Mouse (Mus musculus): Measurements from ENCODE around the gene Tmbim1. TPM values are rescaled to one million over a fixed set of nuclear protein-coding genes. Genes with fewer than 3 reads are reported as not detected.

The Tmbim1 gene
- polyA plus RNA-seq, 1 experiment, result 689 TPM

GRCm38 (mm10) chr1:74337241-74337771, 31.9 kb upstream of the Tmbim1 start:
- 87% methylated on average over 3 of the region's 3 CpGs for WGBS
- Histone ChIP-seq H3K27ac (ENCODE audit: insufficient read depth, low read depth, low read length) (no peak overlapping the region), H3K4me1 (ENCODE audit: control insufficient read depth, insufficient read depth, insufficient read length, low read length) (peaks cover 8% of the 10 kb centered on the region; the same call in 1 of the 2 replicates), H3K36me3 (ENCODE audit: control insufficient read depth, insufficient read depth, low read length) (no peaks in the 10 kb centered on the region), H3K4me3 (ENCODE audit: low read depth, low read length) (no peak overlapping the region), H3K27me3 (ENCODE audit: control insufficient read depth, insufficient read depth, low read length) (no peaks in the 10 kb centered on the region)
- no peak for TF ChIP-seq CTCF (IDR thresholded peaks at IDR 0.05; ENCODE audit: extremely low read depth, insufficient read length, insufficient replicate concordance, low read depth, low read length)

GRCm38 (mm10) chr1:74335436-74336170, 30.2 kb upstream of the Tmbim1 start:
- Histone ChIP-seq H3K4me1 (ENCODE audit: control insufficient read depth, insufficient read depth, insufficient read length, low read length) (peaks cover 24% of the 10 kb centered on the region; the same call in 1 of the 2 replicates), H3K27me3 (ENCODE audit: control insufficient read depth, insufficient read depth, low read length) (no peaks in the 10 kb centered on the region), H3K36me3 (ENCODE audit: control insufficient read depth, insufficient read depth, low read length) (no peaks in the 10 kb centered on the region), H3K4me3 (ENCODE audit: low read depth, low read length) (no peak overlapping the region), H3K27ac (ENCODE audit: insufficient read depth, low read depth, low read length) (no peak overlapping the region)
- 80% methylated on average over 6 of the region's 6 CpGs for WGBS
- TF ChIP-seq POLR2A (IDR thresholded peaks at IDR 0.05; ENCODE audit: low read depth, low read length) (no peak), CTCF (IDR thresholded peaks at IDR 0.05; ENCODE audit: extremely low read depth, insufficient read length, insufficient replicate concordance, low read depth, low read length) (no peak)

- Histone ChIP-seq H3K27ac (ENCODE audit: insufficient read depth, low read depth, low read length) (no peak overlapping the region), H3K27me3 (ENCODE audit: control insufficient read depth, insufficient read depth, low read length) (no peaks in the 10 kb centered on the region), H3K36me3 (ENCODE audit: control insufficient read depth, insufficient read depth, low read length) (no peaks in the 10 kb centered on the region), H3K4me3 (ENCODE audit: low read depth, low read length) (no peak overlapping the region), H3K4me1 (ENCODE audit: control insufficient read depth, insufficient read depth, insufficient read length, low read length) (peaks cover 26% of the 10 kb centered on the region)
- TF ChIP-seq POLR2A (IDR thresholded peaks at IDR 0.05; ENCODE audit: low read depth, low read length) (no peak), CTCF (IDR thresholded peaks at IDR 0.05; ENCODE audit: extremely low read depth, insufficient read length, insufficient replicate concordance, low read depth, low read length) (no peak)
- 78% methylated on average over 4 of the region's 4 CpGs for WGBS
These were observed 29.6 kb upstream of the Tmbim1 start for GRCm38 (mm10) chr1:74335033-74335432.

GRCm38 (mm10) chr1:74334607-74335006, 29.2 kb upstream of the Tmbim1 start:
- no peaks in the 10 kb centered on the region for H3K27me3 ChIP-seq (ENCODE audit: control insufficient read depth, insufficient read depth, low read length)
- H3K4me1 ChIP-seq (ENCODE audit: control insufficient read depth, insufficient read depth, insufficient read length, low read length), result peaks cover 27% of the 10 kb centered on the region
- H3K27ac ChIP-seq (ENCODE audit: insufficient read depth, low read depth, low read length), result no peak overlapping the region
- H3K36me3 ChIP-seq (ENCODE audit: control insufficient read depth, insufficient read depth, low read length), result no peaks in the 10 kb centered on the region
- 89% methylated on average over 3 of the region's 3 CpGs for WGBS
- TF ChIP-seq POLR2A (IDR thresholded peaks at IDR 0.05; ENCODE audit: low read depth, low read length), result no peak
- TF ChIP-seq CTCF (IDR thresholded peaks at IDR 0.05; ENCODE audit: extremely low read depth, insufficient read length, insufficient replicate concordance, low read depth, low read length), result no peak
- H3K4me3 ChIP-seq (ENCODE audit: low read depth, low read length), result no peak overlapping the region

- H3K27ac ChIP-seq (ENCODE audit: insufficient read depth, low read depth, low read length), result no peak overlapping the region
- whole genome bisulfite sequencing, result 7% methylated on average over 9 of the region's 9 CpGs
- peak overlapping the region; percentile 74 for H3K4me3 ChIP-seq (ENCODE audit: low read depth, low read length)
- peaks cover 32% of the 10 kb centered on the region for H3K4me1 ChIP-seq (ENCODE audit: control insufficient read depth, insufficient read depth, insufficient read length, low read length)
- TF ChIP-seq CTCF (IDR thresholded peaks at IDR 0.05; ENCODE audit: extremely low read depth, insufficient read length, insufficient replicate concordance, low read depth, low read length), result no peak
- TF ChIP-seq POLR2A (IDR thresholded peaks at IDR 0.05; ENCODE audit: low read depth, low read length), result no peak
- H3K36me3 ChIP-seq (ENCODE audit: control insufficient read depth, insufficient read depth, low read length), result no peaks in the 10 kb centered on the region
- no peaks in the 10 kb centered on the region for H3K27me3 ChIP-seq (ENCODE audit: control insufficient read depth, insufficient read depth, low read length)
These were observed 27.5 kb upstream of the Tmbim1 start for GRCm38 (mm10) chr1:74332930-74333329.

DNA sequence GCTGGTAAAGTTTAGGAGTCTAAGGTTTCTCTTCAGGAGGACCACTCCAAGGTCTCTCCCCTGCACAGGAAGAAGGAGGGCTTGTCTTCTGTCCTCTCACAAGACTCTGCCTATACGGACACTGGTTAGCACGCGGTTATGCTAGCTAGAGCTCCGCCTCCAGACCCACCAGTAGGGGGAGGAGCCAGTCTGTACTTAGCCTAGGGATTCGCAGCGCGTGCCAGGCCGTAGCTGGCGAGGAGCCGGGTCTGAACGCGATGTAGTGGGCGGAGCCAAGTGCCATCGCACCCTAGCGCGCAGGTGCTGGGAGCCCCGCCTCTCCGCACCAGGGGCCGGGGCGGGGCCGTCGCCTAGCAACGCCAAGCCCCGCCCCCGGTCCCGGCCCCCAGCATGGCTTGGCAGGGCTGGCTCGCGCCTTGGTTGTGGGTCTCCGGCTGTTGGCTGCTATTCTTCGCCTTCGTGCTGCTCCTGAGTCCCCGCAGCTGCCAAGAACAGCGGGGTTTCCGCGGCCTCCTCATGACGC, 26.9 kb upstream of the Tmbim1 start:
- H3K27ac ChIP-seq (ENCODE audit: insufficient read depth, low read depth, low read length), result peak overlapping the region; percentile 27; the same call in 1 of the 2 replicates
- peaks cover 32% of the 10 kb centered on the region for H3K4me1 ChIP-seq (ENCODE audit: control insufficient read depth, insufficient read depth, insufficient read length, low read length)
- TF ChIP-seq CTCF (IDR thresholded peaks at IDR 0.05; ENCODE audit: extremely low read depth, insufficient read length, insufficient replicate concordance, low read depth, low read length) (peak; percentile 7; the same call in 1 of the 2 replicates), POLR2A (IDR thresholded peaks at IDR 0.05; ENCODE audit: low read depth, low read length) (no peak)
- H3K36me3 ChIP-seq (ENCODE audit: control insufficient read depth, insufficient read depth, low read length), result no peaks in the 10 kb centered on the region
- H3K27me3 ChIP-seq (ENCODE audit: control insufficient read depth, insufficient read depth, low read length), result no peaks in the 10 kb centered on the region
- WGBS, result under 1% methylated on average over 36 of the region's 36 CpGs
- peak overlapping the region; percentile 74 for H3K4me3 ChIP-seq (ENCODE audit: low read depth, low read length)

DNA sequence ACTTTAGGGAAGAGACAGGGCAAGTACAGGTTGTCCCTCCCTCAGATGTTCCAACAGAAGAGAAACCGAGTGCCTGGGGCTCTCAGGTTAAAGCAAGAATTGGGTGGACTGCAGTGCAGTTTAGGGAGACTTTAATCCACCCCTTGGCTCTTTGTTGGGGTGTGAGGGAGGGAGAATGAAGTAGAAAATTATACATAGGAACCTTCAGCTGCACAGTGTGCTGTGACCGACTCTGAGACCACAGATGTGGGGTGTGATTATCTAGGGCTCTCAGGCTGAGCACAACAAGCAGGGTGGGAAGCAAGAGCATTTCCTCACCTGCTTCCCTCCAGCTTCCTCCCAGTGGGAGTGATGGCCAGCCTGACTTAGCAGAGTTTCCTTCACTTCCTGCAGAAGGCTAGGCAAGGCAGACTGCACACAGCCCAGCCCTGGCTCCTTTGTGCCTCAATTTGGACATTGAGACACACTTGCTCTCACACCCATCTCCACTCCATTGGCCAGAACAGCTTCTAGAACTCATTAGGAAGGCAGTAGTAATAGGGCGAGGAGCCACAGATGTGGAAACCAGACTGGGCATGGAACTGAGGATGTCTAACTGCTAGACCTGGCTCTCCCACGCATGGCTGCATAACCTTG, 25.7 kb upstream of the Tmbim1 start:
- H3K27me3 ChIP-seq (ENCODE audit: control insufficient read depth, insufficient read depth, low read length), result no peaks in the 10 kb centered on the region
- no peak for TF ChIP-seq CTCF (IDR thresholded peaks at IDR 0.05; ENCODE audit: extremely low read depth, insufficient read length, insufficient replicate concordance, low read depth, low read length)
- TF ChIP-seq POLR2A (IDR thresholded peaks at IDR 0.05; ENCODE audit: low read depth, low read length), result no peak
- H3K27ac ChIP-seq (ENCODE audit: insufficient read depth, low read depth, low read length), result peak overlapping the region; percentile 87
- no peak overlapping the region for H3K4me3 ChIP-seq (ENCODE audit: low read depth, low read length)
- H3K4me1 ChIP-seq (ENCODE audit: control insufficient read depth, insufficient read depth, insufficient read length, low read length), result peaks cover 32% of the 10 kb centered on the region
- no peaks in the 10 kb centered on the region for H3K36me3 ChIP-seq (ENCODE audit: control insufficient read depth, insufficient read depth, low read length)
- 38% methylated on average over 4 of the region's 4 CpGs for WGBS
